Mouse (Mus musculus) retina, adult 2 months (tissue): ENCODE measurements at regions not wholly inside any gene's neighbourhood (a gene's known extent, or its start where the extent isn't known, plus 50 kb on each side); places are given as distances from the start of the nearest gene placed in this dataset.

Experiments used
- DNase-seq: peaks from one replicate; pipeline ENCODE4 v3.0.0-alpha.2; 2012; ENCODE audit warnings: low read depth, low spot score

GRCm38 (mm10) chr8:34562278-34562677 lies 450.7 kb upstream of the Gm10131 start:
- no peak for DNase-seq

GRCm38 (mm10) chr8:34549786-34550185 lies 438.2 kb upstream of the Gm10131 start:
- DNase-seq = no peak

- DNase-seq = no peak
These were observed 435.3 kb upstream of the Gm10131 start for GRCm38 (mm10) chr8:34546815-34547214.

- DNase-seq = no peak
These were observed 431.0 kb upstream of the Gm10131 start for GRCm38 (mm10) chr8:34542361-34543038.

GRCm38 (mm10) chr8:34539232-34539631 lies 427.7 kb upstream of the Gm10131 start:
- DNase-seq = no peak

- DNase-seq = no peak
These were observed 423.9 kb upstream of the Gm10131 start for GRCm38 (mm10) chr8:34535434-34535833.

GRCm38 (mm10) chr8:34533421-34533820 lies 421.9 kb upstream of the Gm10131 start:
- no peak for DNase-seq

- no peak for DNase-seq
These were observed 419.6 kb upstream of the Gm10131 start for GRCm38 (mm10) chr8:34530896-34531679.

GRCm38 (mm10) chr8:34530046-34530445 lies 418.5 kb upstream of the Gm10131 start:
- DNase-seq = no peak

- no peak for DNase-seq
These were observed 417.9 kb upstream of the Gm10131 start for GRCm38 (mm10) chr8:34529452-34529851.

GRCm38 (mm10) chr8:34528213-34528612 lies 416.7 kb upstream of the Gm10131 start:
- DNase-seq = no peak

GRCm38 (mm10) chr8:34525231-34525630 lies 413.7 kb upstream of the Gm10131 start:
- no peak for DNase-seq

- DNase-seq = no peak
These were observed 412.3 kb upstream of the Gm10131 start for GRCm38 (mm10) chr8:34523849-34524248.

- no peak for DNase-seq
These were observed 409.8 kb upstream of the Gm10131 start for GRCm38 (mm10) chr8:34521316-34521715.

GRCm38 (mm10) chr8:34520664-34521063 lies 409.1 kb upstream of the Gm10131 start:
- no peak for DNase-seq

GRCm38 (mm10) chr8:34513459-34514090 lies 402.0 kb upstream of the Gm10131 start:
- no peak for DNase-seq

GRCm38 (mm10) chr8:34505829-34506555 lies 394.5 kb upstream of the Gm10131 start:
- DNase-seq = no peak

- no peak for DNase-seq
These were observed 393.6 kb upstream of the Gm10131 start for GRCm38 (mm10) chr8:34505102-34505501.

- DNase-seq = no peak
These were observed 391.1 kb upstream of the Gm10131 start for GRCm38 (mm10) chr8:34502606-34503162.

GRCm38 (mm10) chr8:34499196-34499595 lies 387.7 kb upstream of the Gm10131 start:
- no peak for DNase-seq

- DNase-seq = no peak
These were observed 385.2 kb upstream of the Gm10131 start for GRCm38 (mm10) chr8:34496751-34497150.

- no peak for DNase-seq
These were observed 384.4 kb upstream of the Gm10131 start for GRCm38 (mm10) chr8:34495974-34496373.
